Comparison of ENCODE assay signal across 8 mouse cellular contexts in genomic region chr11:46165866-46166585, GRCm38 (mm10). TPM values are rescaled to one million over a fixed set of nuclear protein-coding genes. Genes with fewer than 3 reads are reported as not detected.
DNase-seq lines count a peak whose midpoint lies in the region; ATAC-seq and TF ChIP-seq lines count a peak whose summit lies in the region.

Gene Nipal4, minus strand, starts transcription at chr11:46166508.

- 2% methylated on average over 40 of the region's 40 CpGs for WGBS in cerebellum, adult 2 months
- 3% methylated on average over 40 of the region's 40 CpGs for whole genome bisulfite sequencing in limb, embryonic 14.5 days
- 3% methylated on average over 40 of the region's 40 CpGs for WGBS in neural tube, embryonic 11.5 days

- no peak for TF ChIP-seq CTCF in cerebellum, adult 2 months (IDR thresholded peaks at IDR 0.05; ENCODE audit: borderline replicate concordance, insufficient read depth, low read depth, low read length)

- no peaks in the 10 kb centered on the region; the same call in 1 of the 2 replicates for H3K27me3 ChIP-seq in cerebellum, adult 2 months (ENCODE audit: control insufficient read depth, insufficient read depth, low read length)
- H3K27me3 ChIP-seq in limb, embryonic 14.5 days (ENCODE audit: control insufficient read depth, insufficient read depth, low read length) = peaks cover 13% of the 10 kb centered on the region; the same call in 1 of the 2 replicates
- peaks cover 3% of the 10 kb centered on the region; the same call in 1 of the 2 replicates for H3K27me3 ChIP-seq in neural tube, embryonic 11.5 days (ENCODE audit: control insufficient read depth, insufficient read depth, low read length)

- H3K4me3 ChIP-seq in cerebellum, adult 2 months (replicated peaks; ENCODE audit: insufficient read depth, low read depth, low read length) = peak within 1 kb of the TSS; percentile 1
- peak within 1 kb of the TSS; percentile 49 for H3K4me3 ChIP-seq in limb, embryonic 14.5 days (replicated peaks; ENCODE audit: low read length)
- peak within 1 kb of the TSS; percentile 31 for H3K4me3 ChIP-seq in neural tube, embryonic 11.5 days (ENCODE audit: low read depth, low read length)

- peak; percentile 15 to 20 for DNase-seq in cerebellum, adult 2 months
- no peak for DNase-seq in cerebellum, adult 8-10 months
- peak; percentile 6 for DNase-seq in right cerebral cortex, adult 18-20 months
- no peak for DNase-seq in right cerebral cortex, postnatal 36 days (ENCODE audit: low spot score in 2 of 2)
- DNase-seq in gastrocnemius, postnatal 4 days (ENCODE audit: low spot score in 2 of 2) = peak; percentile 17 to 26
- no peak for DNase-seq in limb, embryonic 14.5 days (ENCODE audit: low spot score)
- peak; percentile 17 for DNase-seq in neural tube, embryonic 11.5 days (ENCODE audit: low spot score)

- no peaks in the 10 kb centered on the region for H3K9me3 ChIP-seq in limb, embryonic 14.5 days (ENCODE audit: control insufficient read depth, low read length)
- H3K9me3 ChIP-seq in neural tube, embryonic 11.5 days (ENCODE audit: control insufficient read depth, low read length) = no peaks in the 10 kb centered on the region

- peak within 1 kb of the TSS; percentile 95 for H3K4me2 ChIP-seq in limb, embryonic 14.5 days (replicated peaks; ENCODE audit: low read depth, low read length, severe bottlenecking)
- H3K4me2 ChIP-seq in neural tube, embryonic 11.5 days (ENCODE audit: low read depth) = peak within 1 kb of the TSS; percentile 78

- H3K36me3 ChIP-seq in limb, embryonic 14.5 days (ENCODE audit: control insufficient read depth, insufficient read depth, low read length) = no peaks in the 10 kb centered on the region
- H3K36me3 ChIP-seq in neural tube, embryonic 11.5 days (ENCODE audit: control insufficient read depth, insufficient read depth, low read length) = no peaks in the 10 kb centered on the region

- no peak within 1 kb of the TSS for H3K27ac ChIP-seq in cerebellum, adult 2 months (ENCODE audit: insufficient read depth, low read length)
- H3K27ac ChIP-seq in limb, embryonic 14.5 days (replicated peaks; ENCODE audit: low read depth, low read length) = no peak within 1 kb of the TSS
- H3K27ac ChIP-seq in neural tube, embryonic 11.5 days (ENCODE audit: low read depth, low read length) = no peak within 1 kb of the TSS

- no peak for TF ChIP-seq POLR2A in cerebellum, adult 2 months (IDR thresholded peaks at IDR 0.05; ENCODE audit: borderline replicate concordance, insufficient read depth, low read length)
- no peak for TF ChIP-seq POLR2A in limb, embryonic 14.5 days (IDR thresholded peaks at IDR 0.05; ENCODE audit: borderline replicate concordance, extremely low read depth, insufficient read depth, insufficient read length)

- H3K4me1 ChIP-seq in cerebellum, adult 2 months (ENCODE audit: control insufficient read depth, insufficient read depth, low read length) = no peaks in the 10 kb centered on the region
- H3K4me1 ChIP-seq in limb, embryonic 14.5 days (ENCODE audit: control insufficient read depth, insufficient read depth, low read length) = peaks cover 10% of the 10 kb centered on the region; the same call in 1 of the 2 replicates
- H3K4me1 ChIP-seq in neural tube, embryonic 11.5 days (ENCODE audit: control insufficient read depth, insufficient read depth, low read length) = no peaks in the 10 kb centered on the region

- H3K9ac ChIP-seq in limb, embryonic 14.5 days (ENCODE audit: low read depth, low read length, severe bottlenecking) = peak within 1 kb of the TSS; percentile 54
- H3K9ac ChIP-seq in neural tube, embryonic 11.5 days (ENCODE audit: low read length) = 0 out of 2 replicates have a peak within 1 kb of the TSS, but pooled peaks have one; percentile 15

- no peak for ATAC-seq in limb, embryonic 14.5 days (ENCODE audit: low FRiP score, low read depth)
- ATAC-seq in neural tube, embryonic 11.5 days (ENCODE audit: insufficient read depth, low FRiP score, low TSS enrichment) = no peak; the same call in 1 of the 2 replicates
- ATAC-seq in megakaryocyte-erythroid progenitor cell, adult 5-6 weeks (replicated peaks; ENCODE audit: low FRiP score, low TSS enrichment, poor library complexity, severe bottlenecking) = no peak

RNA-seq across cellular contexts. Expression of gene Nipal4, which starts in this region (rescaled TPM):
- 6.6 and 8.4 TPM in 2 replicates for polyA plus RNA-seq in cerebellum, adult 2 months (2012; rRNA removed)
- total RNA-seq in gastrocnemius, postnatal 4 days (2021) = under 1 TPM; 0.13 to 0.32 TPM
- polyA plus RNA-seq in limb, embryonic 14.5 days (2012; rRNA removed) = 2.6 and 3.2 TPM in 2 replicates
- polyA plus RNA-seq in limb, embryonic 14.5 days (2014; fragmentation: Nextera tagmentation; extraction: Ambion mirVana) = 4.3 and 4.5 TPM in 2 replicates
- polyA plus RNA-seq in neural tube, embryonic 11.5 days (2014; fragmentation: Nextera tagmentation; extraction: Ambion mirVana) = 0.64 and 0.69 TPM in 2 replicates
- total RNA-seq in megakaryocyte-erythroid progenitor cell, adult 5-6 weeks (2014; fragmentation: Nextera tagmentation) = not detected in 2 replicates
- not detected in 2 replicates for total RNA-seq in megakaryocyte-erythroid progenitor cell, adult 5-6 weeks (2017)

Comparison
In these comparisons a context has a peak if more than half of its experiments do, and no peak if none do; other contexts are left out.
1. DNase-seq: peak in cerebellum, adult 2 months (2 of 2) and right cerebral cortex, adult 18-20 months (single experiment); none in cerebellum, adult 8-10 months (single experiment), right cerebral cortex, postnatal 36 days (0 of 2) and limb, embryonic 14.5 days (single experiment).
2. Peak in DNase-seq in gastrocnemius, postnatal 4 days; RNA of the gene not detected or under 1 TPM.
3. Peak in DNase-seq, H3K4me3 ChIP-seq, H3K9ac ChIP-seq and H3K4me2 ChIP-seq in neural tube, embryonic 11.5 days; RNA of the gene not detected or under 1 TPM.
4. Peak in every context shown above with its lines, with median percentiles within 50 percentile points of each other: H3K4me3 ChIP-seq.